Mouse (Mus musculus) megakaryocyte, embryonic 14.5 days (primary cell): ENCODE data around the gene Acvr2b. TPM values are rescaled to one million over a fixed set of nuclear protein-coding genes. Genes with fewer than 3 reads are reported as not detected.
A peak's percentile ranks its signal among the peaks of the same experiment; 100 is the strongest.

Experiments
- H3K27me3 ChIP-seq: replicated peaks from 2 replicates; pipeline ENCODE3; 2012; ENCODE audit warnings: inconsistent platforms
- H3K36me3 ChIP-seq: replicated peaks from 2 replicates; pipeline ENCODE3; 2012; ENCODE audit warnings: low read length, inconsistent platforms, mixed read lengths
- H3K4me1 ChIP-seq: 2 replicates; pipeline ENCODE4 v1.6.1; 2012; ENCODE audit warnings: inconsistent platforms
- H3K4me3 ChIP-seq: replicated peaks from 2 replicates; pipeline ENCODE3; 2012; ENCODE audit warnings: moderate library complexity, mild to moderate bottlenecking, inconsistent platforms
- H3K9me3 ChIP-seq: 2 replicates; pipeline ENCODE4 v1.6.1; 2012; ENCODE audit warnings: inconsistent platforms
- FLI1 ChIP-seq: IDR thresholded peaks from 2 replicates; pipeline ENCODE4 v1.6.1; 2012; ENCODE audit warnings: low read length, inconsistent platforms, mixed read lengths
- GATA1 ChIP-seq: IDR thresholded peaks from 3 replicates; pipeline ENCODE4 v1.6.1; 2012; ENCODE audit warnings: mixed read lengths, low read length, inconsistent platforms, borderline replicate concordance
- polyA plus RNA-seq: library from polyadenylated mRNA; stranded (reverse); fragments of >175 nt; gene quantifications from 2 replicates; pipeline ENCODE4 v1.2.3, GENCODE M21; 2012; ENCODE audit warnings: low replicate concordance; ENCODE audit not compliant: insufficient read depth

Gene Acvr2b
- polyA plus RNA-seq, 1 experiment, result 0.81 TPM

GRCm38 (mm10) chr9:119426483-119426882, 24.6 kb downstream of the Acvr2b start:
- TF ChIP-seq GATA1 (no peak), FLI1 (no peak)
- H3K4me3 ChIP-seq, result no peak overlapping the region
- H3K27me3 ChIP-seq, result peaks cover 15% of the 10 kb centered on the region
- peaks cover 3% of the 10 kb centered on the region for H3K36me3 ChIP-seq
- H3K4me1 ChIP-seq, result peaks cover 35% of the 10 kb centered on the region
- no peaks in the 10 kb centered on the region for H3K9me3 ChIP-seq

- H3K9me3 ChIP-seq, result no peaks in the 10 kb centered on the region
- H3K36me3 ChIP-seq, result peaks cover 23% of the 10 kb centered on the region
- H3K4me1 ChIP-seq, result peaks cover 26% of the 10 kb centered on the region
- H3K4me3 ChIP-seq, result peak overlapping the region; percentile 19
- TF ChIP-seq FLI1 (no peak), GATA1 (no peak)
- H3K27me3 ChIP-seq, result peaks cover 6% of the 10 kb centered on the region
These were observed 28.4 kb downstream of the Acvr2b start for GRCm38 (mm10) chr9:119430311-119430710.

GRCm38 (mm10) chr9:119435855-119436254, 33.9 kb downstream of the Acvr2b start:
- Histone ChIP-seq H3K9me3 (no peaks in the 10 kb centered on the region), H3K4me3 (no peak overlapping the region), H3K27me3 (peaks cover 4% of the 10 kb centered on the region), H3K4me1 (peaks cover 39% of the 10 kb centered on the region), H3K36me3 (peaks cover 20% of the 10 kb centered on the region)
- TF ChIP-seq GATA1, result no peak
- no peak for TF ChIP-seq FLI1

- Histone ChIP-seq H3K9me3 (no peaks in the 10 kb centered on the region), H3K4me1 (peaks cover 39% of the 10 kb centered on the region), H3K4me3 (no peak overlapping the region), H3K27me3 (peaks cover 3% of the 10 kb centered on the region), H3K36me3 (peaks cover 10% of the 10 kb centered on the region)
- no peak for TF ChIP-seq FLI1
- no peak for TF ChIP-seq GATA1
These were observed 36.1 kb downstream of the Acvr2b start for GRCm38 (mm10) chr9:119438065-119438464.

- TF ChIP-seq GATA1 (no peak), FLI1 (no peak)
- no peak overlapping the region for H3K4me3 ChIP-seq
- H3K27me3 ChIP-seq, result peaks cover 3% of the 10 kb centered on the region
- H3K36me3 ChIP-seq, result peaks cover 8% of the 10 kb centered on the region
- no peaks in the 10 kb centered on the region for H3K9me3 ChIP-seq
- H3K4me1 ChIP-seq, result peaks cover 39% of the 10 kb centered on the region
These were observed 36.6 kb downstream of the Acvr2b start for GRCm38 (mm10) chr9:119438498-119439000.

- H3K36me3 ChIP-seq, result peaks cover 36% of the 10 kb centered on the region
- H3K4me1 ChIP-seq, result peaks cover 24% of the 10 kb centered on the region
- no peak for TF ChIP-seq FLI1
- TF ChIP-seq GATA1, result no peak
- H3K9me3 ChIP-seq, result no peaks in the 10 kb centered on the region
- peak within 1 kb of the TSS; percentile 98 for H3K4me3 ChIP-seq
- no peaks in the 10 kb centered on the region for H3K27me3 ChIP-seq
These were observed 43.0 kb downstream of the Acvr2b start, which contains the start of gene Exog for GRCm38 (mm10) chr9:119444738-119445429. TSS of gene Exog (plus strand) at chr9:119444943.

GRCm38 (mm10) chr9:119445737-119446136, 43.8 kb downstream of the Acvr2b start:
- Histone ChIP-seq H3K4me3 (peak overlapping the region; percentile 98), H3K36me3 (peaks cover 44% of the 10 kb centered on the region), H3K4me1 (peaks cover 24% of the 10 kb centered on the region), H3K27me3 (no peaks in the 10 kb centered on the region), H3K9me3 (no peaks in the 10 kb centered on the region)
- no peak for TF ChIP-seq GATA1
- no peak for TF ChIP-seq FLI1

GRCm38 (mm10) chr9:119455967-119456366, 54.0 kb downstream of the Acvr2b start:
- peaks cover 86% of the 10 kb centered on the region for H3K36me3 ChIP-seq
- no peak overlapping the region for H3K4me3 ChIP-seq
- H3K27me3 ChIP-seq, result no peaks in the 10 kb centered on the region
- TF ChIP-seq GATA1, result no peak
- no peak for TF ChIP-seq FLI1
- H3K9me3 ChIP-seq, result no peaks in the 10 kb centered on the region
- H3K4me1 ChIP-seq, result peaks cover 17% of the 10 kb centered on the region

GRCm38 (mm10) chr9:119457122-119457521, 55.2 kb downstream of the Acvr2b start:
- Histone ChIP-seq H3K4me1 (peaks cover 17% of the 10 kb centered on the region), H3K4me3 (no peak overlapping the region), H3K9me3 (no peaks in the 10 kb centered on the region), H3K36me3 (peaks cover 87% of the 10 kb centered on the region), H3K27me3 (no peaks in the 10 kb centered on the region)
- TF ChIP-seq FLI1 (no peak), GATA1 (no peak)

GRCm38 (mm10) chr9:119460410-119460809, 58.5 kb downstream of the Acvr2b start:
- H3K4me1 ChIP-seq, result peaks cover 20% of the 10 kb centered on the region
- peaks cover 94% of the 10 kb centered on the region for H3K36me3 ChIP-seq
- H3K27me3 ChIP-seq, result no peaks in the 10 kb centered on the region
- H3K9me3 ChIP-seq, result no peaks in the 10 kb centered on the region
- TF ChIP-seq FLI1 (no peak), GATA1 (no peak)
- H3K4me3 ChIP-seq, result no peak overlapping the region

- Histone ChIP-seq H3K4me1 (peaks cover 11% of the 10 kb centered on the region), H3K27me3 (no peaks in the 10 kb centered on the region), H3K36me3 (peaks cover 97% of the 10 kb centered on the region), H3K4me3 (peak overlapping the region; percentile 47), H3K9me3 (no peaks in the 10 kb centered on the region)
- no peak for TF ChIP-seq GATA1
- TF ChIP-seq FLI1, result no peak
These were observed 63.1 kb downstream of the Acvr2b start for GRCm38 (mm10) chr9:119465056-119465455.
